Mouse (Mus musculus) limb, embryonic 12.5 days (tissue): ENCODE data around the gene Serpinb1c. TPM values are rescaled to one million over a fixed set of nuclear protein-coding genes. Genes with fewer than 3 reads are reported as not detected.
A peak's percentile ranks its signal among the peaks of the same experiment; 100 is the strongest.
"Not testable (repeated sequence)": the region's sequence is repeated elsewhere in the genome, so short reads cannot be mapped to it uniquely, and the experiment has no call there.

Experiments
- ATAC-seq: fragments of 200-750 bp; cut with Nextera tagmentation; 2 replicates; pipeline ENCODE4 v1.8.0; 2017; ENCODE audit warnings: low read depth, moderate TSS enrichment; ENCODE audit not compliant: insufficient number of reproducible peaks, insufficient read depth, low FRiP score, low TSS enrichment
- H3K27ac ChIP-seq: fragments of 300-500 bp; sonication (generic); 2 replicates; pipeline ENCODE4 v1.5.1; 2016; ENCODE audit warnings: mild to moderate bottlenecking, moderate library complexity
- H3K27me3 ChIP-seq: fragments of 300-500 bp; sonication (generic); 2 replicates; pipeline ENCODE4 v1.6.1; 2016; ENCODE audit warnings: mild to moderate bottlenecking, moderate library complexity
- H3K36me3 ChIP-seq: fragments of 300-500 bp; sonication (generic); 2 replicates; pipeline ENCODE4 v1.6.1; 2016; ENCODE audit warnings: mild to moderate bottlenecking, moderate library complexity
- H3K4me1 ChIP-seq: fragments of 300-500 bp; sonication (generic); replicated peaks from 2 replicates; pipeline ENCODE4 v1.6.1; 2016
- H3K4me2 ChIP-seq: fragments of 300-500 bp; sonication (generic); 2 replicates; pipeline ENCODE4 v1.6.1; 2016; ENCODE audit warnings: mild to moderate bottlenecking, moderate library complexity
- H3K4me3 ChIP-seq: fragments of 300-500 bp; sonication (generic); replicated peaks from 2 replicates; pipeline ENCODE4 v1.5.1; 2016; ENCODE audit warnings: mild to moderate bottlenecking
- H3K9ac ChIP-seq: fragments of 300-500 bp; sonication (generic); replicated peaks from 2 replicates; pipeline ENCODE4 v1.6.1; 2016; ENCODE audit warnings: mild to moderate bottlenecking, moderate library complexity
- H3K9me3 ChIP-seq: fragments of 300-500 bp; sonication (generic); 2 replicates; pipeline ENCODE4 v1.6.1; 2016; ENCODE audit warnings: mild to moderate bottlenecking, moderate library complexity
- WGBS: fragments of 180-500 bp; shearing (Covaris S2); methylation state at CpG from one replicate; pipeline ENCODE4 v1.1.7; 2016; 5-methylcytosine and 5-hydroxymethylcytosine counted together
- polyA plus RNA-seq: library from polyadenylated mRNA; unstranded; fragments of >200 nt; fragmentation: Nextera tagmentation; extraction: Ambion mirVana; gene quantifications from 2 replicates; pipeline ENCODE4 v1.2.1, GENCODE M21; 2016

The Serpinb1c gene
- not detected in 2 replicates for polyA plus RNA-seq

- H3K36me3 ChIP-seq: no peaks in the 10 kb centered on the region
- no peak within 1 kb of the TSS for H3K4me2 ChIP-seq
- H3K27ac ChIP-seq: no peak within 1 kb of the TSS
- no peak within 1 kb of the TSS for H3K4me3 ChIP-seq
- WGBS: 72% methylated on average over 2 of the region's 2 CpGs
- H3K4me1 ChIP-seq: no peaks in the 10 kb centered on the region
- H3K9ac ChIP-seq: no peak within 1 kb of the TSS
- no peak for ATAC-seq
- H3K9me3 ChIP-seq: no peaks in the 10 kb centered on the region
- no peaks in the 10 kb centered on the region for H3K27me3 ChIP-seq
Measured at GRCm38 (mm10) chr13:32898111-32898510, at the start of gene Serpinb1c. Serpinb1c (minus strand) TSS chr13:32898211.

DNA sequence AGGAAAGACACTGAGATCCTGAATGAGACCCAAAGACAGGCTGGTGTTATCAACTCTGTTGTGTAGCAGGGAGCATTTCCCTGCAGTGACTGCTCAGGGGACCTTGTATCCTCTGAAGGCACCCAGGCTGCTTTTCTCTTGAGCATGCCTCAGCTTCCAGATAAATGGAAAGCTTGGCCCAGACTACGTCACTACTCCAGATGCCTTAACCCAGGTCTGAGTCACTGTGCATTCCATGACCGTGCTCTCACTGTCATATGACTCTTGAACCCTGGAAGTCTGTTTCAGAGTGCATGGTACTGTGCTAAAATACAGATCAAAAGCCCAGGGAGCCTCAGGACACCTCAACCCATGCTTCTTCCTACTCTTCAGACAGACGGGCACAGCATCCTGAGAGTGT is 41.2 kb upstream of the Serpinb1c start:
- not testable (repeated sequence) for ATAC-seq, H3K4me3 ChIP-seq

GRCm38 (mm10) chr13:32938275-32938674 is 40.3 kb upstream of the Serpinb1c start:
- not testable (repeated sequence) for H3K4me1 ChIP-seq, H3K36me3 ChIP-seq, H3K27me3 ChIP-seq, H3K4me3 ChIP-seq, H3K9ac ChIP-seq, H3K27ac ChIP-seq, H3K4me2 ChIP-seq, H3K9me3 ChIP-seq, ATAC-seq
- 85% methylated on average over 4 of the region's 4 CpGs for WGBS

More for the DNA sequence above, 41.2 kb upstream of the Serpinb1c start:
- not testable (repeated sequence) for H3K4me1 ChIP-seq, H3K4me2 ChIP-seq, H3K9ac ChIP-seq, H3K9me3 ChIP-seq, H3K27ac ChIP-seq, H3K36me3 ChIP-seq, H3K27me3 ChIP-seq
- 81% methylated on average over 3 of the region's 3 CpGs for WGBS

DNA sequence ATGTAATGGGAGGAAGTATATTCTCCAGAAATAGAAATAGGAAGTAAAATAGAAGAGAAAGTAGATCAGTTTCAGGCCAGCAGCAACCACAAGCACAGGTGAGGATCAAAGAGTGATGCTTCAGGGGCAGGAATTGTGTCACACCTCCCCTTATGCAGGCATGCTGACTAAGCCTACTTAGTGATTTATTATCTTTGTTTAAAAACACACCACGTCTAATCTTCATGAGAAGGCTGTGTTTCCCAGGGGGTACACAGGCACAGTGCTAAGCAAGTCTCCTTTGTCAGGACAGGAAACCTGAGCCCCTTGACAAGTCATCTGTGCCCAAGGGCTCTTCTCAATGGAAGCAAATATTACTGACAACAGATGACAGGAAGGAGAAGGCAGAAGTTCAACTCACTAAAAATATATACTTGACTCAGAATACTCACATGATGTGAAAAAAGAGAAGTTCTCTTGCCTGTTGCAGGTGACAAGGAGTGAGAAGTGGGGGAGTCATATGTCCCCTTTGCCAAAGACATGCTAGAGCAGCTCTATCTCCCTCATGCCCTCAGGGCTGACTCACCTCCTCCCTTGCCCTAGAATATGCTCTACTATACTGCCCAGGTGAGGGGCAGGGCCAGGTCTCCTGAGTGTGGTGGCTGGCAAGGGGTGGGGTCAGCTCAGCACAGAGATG is 36.8 kb upstream of the Serpinb1c start:
- Histone ChIP-seq H3K9me3 (no peaks in the 10 kb centered on the region), H3K27me3 (no peaks in the 10 kb centered on the region), H3K36me3 (no peaks in the 10 kb centered on the region), H3K27ac (no peak overlapping the region), H3K4me2 (no peak overlapping the region), H3K4me1 (no peaks in the 10 kb centered on the region), H3K4me3 (no peak overlapping the region), H3K9ac (no peak overlapping the region)
- no peak for ATAC-seq
- WGBS: 14% methylated on average over 1 of the region's 1 CpGs

- no peak overlapping the region for H3K4me2 ChIP-seq
- no peaks in the 10 kb centered on the region for H3K27me3 ChIP-seq
- no peaks in the 10 kb centered on the region for H3K36me3 ChIP-seq
- no peak overlapping the region for H3K27ac ChIP-seq
- ATAC-seq: no peak
- no peaks in the 10 kb centered on the region for H3K4me1 ChIP-seq
- no peaks in the 10 kb centered on the region for H3K9me3 ChIP-seq
- H3K4me3 ChIP-seq: no peak overlapping the region
- 87% methylated on average over 2 of the region's 2 CpGs for WGBS
- no peak overlapping the region for H3K9ac ChIP-seq
Measured at GRCm38 (mm10) chr13:32929107-32929750, 31.2 kb upstream of the Serpinb1c start.

DNA sequence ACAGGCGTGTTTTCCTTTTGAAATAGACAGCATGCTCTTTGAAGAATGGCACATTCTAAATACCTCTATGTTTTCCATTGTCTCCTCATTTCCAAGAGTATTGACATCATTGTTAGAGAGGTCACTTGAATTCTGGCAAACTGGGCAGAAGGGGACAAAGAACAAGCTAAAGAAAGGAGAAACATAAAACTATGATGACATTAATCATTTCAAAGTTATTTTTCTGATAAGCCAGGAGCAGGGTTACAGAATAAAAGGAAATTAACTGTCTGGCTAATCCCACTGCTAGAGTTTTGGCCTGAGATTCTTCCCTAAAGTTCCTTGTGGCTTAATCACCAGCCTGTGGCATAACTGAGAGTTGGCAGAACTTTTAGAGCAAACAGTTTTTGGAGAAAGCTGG is 29.2 kb upstream of the Serpinb1c start:
- WGBS: 67% methylated on average over 1 of the region's 1 CpGs

DNA sequence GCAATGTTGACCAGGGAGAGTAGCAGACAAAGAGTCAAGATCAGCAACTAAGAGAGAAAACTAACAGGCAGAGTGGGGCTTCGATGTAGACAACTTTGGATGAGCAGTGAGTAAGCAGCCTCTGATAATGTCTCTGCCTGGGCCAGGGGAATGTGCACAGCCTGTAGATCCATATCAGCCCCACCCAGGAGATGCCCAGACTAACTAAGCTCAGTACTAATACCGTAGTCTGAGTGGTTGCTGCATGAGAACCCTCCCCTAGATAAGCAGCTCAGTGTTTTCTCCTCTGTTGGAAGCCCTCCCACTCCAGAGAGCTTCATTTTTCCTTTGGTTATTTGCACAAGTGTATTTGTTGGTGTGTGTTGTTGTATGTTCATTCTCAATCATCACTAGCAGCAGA is 28.6 kb upstream of the Serpinb1c start:
- Histone ChIP-seq H3K9me3 (no peaks in the 10 kb centered on the region), H3K27ac (no peak overlapping the region), H3K4me3 (no peak overlapping the region), H3K36me3 (no peaks in the 10 kb centered on the region), H3K9ac (no peak overlapping the region), H3K4me2 (no peak overlapping the region), H3K27me3 (no peaks in the 10 kb centered on the region), H3K4me1 (no peaks in the 10 kb centered on the region)
- ATAC-seq: no peak
- WGBS: 92% methylated on average over 2 of the region's 2 CpGs

More for the DNA sequence above, 29.2 kb upstream of the Serpinb1c start:
- Histone ChIP-seq H3K4me3 (no peak overlapping the region), H3K4me1 (no peaks in the 10 kb centered on the region), H3K9ac (no peak overlapping the region), H3K27me3 (no peaks in the 10 kb centered on the region), H3K9me3 (no peaks in the 10 kb centered on the region), H3K27ac (no peak overlapping the region), H3K36me3 (no peaks in the 10 kb centered on the region), H3K4me2 (no peak overlapping the region)
- ATAC-seq: no peak

- 62% methylated on average over 7 of the region's 7 CpGs for WGBS
- Histone ChIP-seq H3K4me2 (no peak overlapping the region), H3K4me3 (no peak overlapping the region), H3K9ac (no peak overlapping the region), H3K4me1 (no peaks in the 10 kb centered on the region), H3K36me3 (no peaks in the 10 kb centered on the region), H3K27me3 (no peaks in the 10 kb centered on the region), H3K27ac (no peak overlapping the region), H3K9me3 (no peaks in the 10 kb centered on the region)
- ATAC-seq: no peak
Measured at GRCm38 (mm10) chr13:32924578-32925360, 26.8 kb upstream of the Serpinb1c start.

DNA sequence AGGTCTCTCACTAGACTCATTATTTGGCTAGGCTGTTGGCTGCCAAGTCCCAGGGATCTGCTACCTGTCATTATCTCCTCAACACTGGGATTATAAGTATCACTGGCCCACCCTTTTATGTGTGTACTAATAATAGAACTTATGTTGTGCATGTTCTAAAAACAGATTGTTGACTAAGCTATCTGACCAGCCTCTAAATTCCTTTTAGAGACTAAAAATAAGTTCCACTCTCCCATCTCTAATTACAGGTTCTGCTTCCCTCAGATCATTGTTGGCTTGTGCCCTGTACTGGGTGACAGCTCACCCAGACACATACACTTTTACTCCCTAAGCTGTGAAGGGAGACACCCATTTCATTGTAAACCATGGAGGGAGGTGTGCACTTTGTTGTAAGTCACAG is 24.6 kb upstream of the Serpinb1c start:
- no peak for ATAC-seq
- H3K4me3 ChIP-seq: no peak overlapping the region
- no peaks in the 10 kb centered on the region for H3K27me3 ChIP-seq
- H3K27ac ChIP-seq: no peak overlapping the region
- no peaks in the 10 kb centered on the region for H3K4me1 ChIP-seq
- H3K36me3 ChIP-seq: no peaks in the 10 kb centered on the region
- H3K9me3 ChIP-seq: no peaks in the 10 kb centered on the region
- no peak overlapping the region for H3K9ac ChIP-seq
- no peak overlapping the region for H3K4me2 ChIP-seq

- Histone ChIP-seq H3K27me3 (no peaks in the 10 kb centered on the region), H3K4me3 (no peak overlapping the region), H3K4me2 (no peak overlapping the region), H3K27ac (no peak overlapping the region), H3K9ac (no peak overlapping the region), H3K9me3 (no peaks in the 10 kb centered on the region), H3K36me3 (no peaks in the 10 kb centered on the region), H3K4me1 (no peaks in the 10 kb centered on the region)
- ATAC-seq: peak; percentile 59; the same call in 1 of the 2 replicates
Measured at GRCm38 (mm10) chr13:32912770-32913380, 14.9 kb upstream of the Serpinb1c start.

DNA sequence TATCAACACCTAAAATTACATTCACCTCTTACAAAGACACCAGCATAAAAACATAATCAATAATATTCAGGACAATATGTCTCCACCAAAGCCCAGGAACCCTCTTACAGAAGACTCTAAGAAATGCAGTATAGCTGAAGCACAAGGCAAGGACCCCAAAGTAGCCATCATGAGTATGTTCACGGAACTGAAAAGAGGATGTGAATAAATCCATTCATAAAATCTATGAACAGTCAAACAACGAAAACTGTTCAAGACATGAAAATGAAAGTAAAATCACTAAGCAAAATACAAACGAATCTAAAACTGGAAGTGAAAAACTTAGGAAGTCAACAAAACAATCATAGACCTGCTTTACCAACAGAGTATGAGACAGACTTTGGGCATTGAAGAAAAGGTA is 10.2 kb upstream of the Serpinb1c start:
- Histone ChIP-seq H3K4me3 (no peak overlapping the region), H3K4me2 (no peak overlapping the region), H3K36me3 (no peaks in the 10 kb centered on the region), H3K27ac (no peak overlapping the region), H3K27me3 (no peaks in the 10 kb centered on the region), H3K9me3 (no peaks in the 10 kb centered on the region), H3K9ac (no peak overlapping the region), H3K4me1 (no peaks in the 10 kb centered on the region)
- WGBS: 80% methylated on average over 3 of the region's 3 CpGs
- no peak for ATAC-seq
